Mouse (Mus musculus): Measurements from ENCODE around the gene Lhcgr. TPM values are rescaled to one million over a fixed set of nuclear protein-coding genes. Genes with fewer than 3 reads are reported as not detected.
"Not testable (repeated sequence)": the region's sequence is repeated elsewhere in the genome, so short reads cannot be mapped to it uniquely, and the experiment has no call there.

Lhcgr gene
- polyA plus RNA-seq (2012; ENCODE audit: insufficient read depth, insufficient read length, missing spikeins) = not detected in 2 replicates

- no peak within 1 kb of the TSS; the same call in 1 of the 2 replicates for H3K4me3 ChIP-seq (ENCODE audit: insufficient read depth, low read depth, low read length)
- no peaks in the 10 kb centered on the region for H3K4me1 ChIP-seq (ENCODE audit: control insufficient read depth, insufficient read depth, insufficient read length, low read length)
These were observed at the start of gene Lhcgr for GRCm38 (mm10) chr17:88791440-88792152. Lhcgr (minus strand) TSS chr17:88791990.

GRCm38 (mm10) chr17:88817601-88818000 lies 25.8 kb upstream of the Lhcgr start:
- H3K4me3 ChIP-seq (ENCODE audit: insufficient read depth, low read depth, low read length) = no peak overlapping the region
- H3K27ac ChIP-seq (replicated peaks; ENCODE audit: low read depth, low read length) = no peak overlapping the region
- H3K4me1 ChIP-seq (ENCODE audit: control insufficient read depth, insufficient read depth, insufficient read length, low read length) = no peaks in the 10 kb centered on the region

More at GRCm38 (mm10) chr17:88791440-88792152, at the start of gene Lhcgr:
- H3K27ac ChIP-seq (replicated peaks; ENCODE audit: low read depth, low read length) = no peak within 1 kb of the TSS

GRCm38 (mm10) chr17:88812943-88813342 lies 21.2 kb upstream of the Lhcgr start:
- H3K4me1 ChIP-seq (ENCODE audit: control insufficient read depth, insufficient read depth, insufficient read length, low read length); H3K4me3 ChIP-seq (ENCODE audit: insufficient read depth, low read depth, low read length); H3K27ac ChIP-seq (replicated peaks; ENCODE audit: low read depth, low read length): not testable (repeated sequence)

GRCm38 (mm10) chr17:88810807-88811206 lies 19.0 kb upstream of the Lhcgr start:
- no peak overlapping the region for H3K27ac ChIP-seq (replicated peaks; ENCODE audit: low read depth, low read length)
- no peaks in the 10 kb centered on the region for H3K4me1 ChIP-seq (ENCODE audit: control insufficient read depth, insufficient read depth, insufficient read length, low read length)
- no peak overlapping the region for H3K4me3 ChIP-seq (ENCODE audit: insufficient read depth, low read depth, low read length)

GRCm38 (mm10) chr17:88806421-88806820 lies 14.6 kb upstream of the Lhcgr start:
- H3K4me3 ChIP-seq (ENCODE audit: insufficient read depth, low read depth, low read length) = no peak overlapping the region
- H3K4me1 ChIP-seq (ENCODE audit: control insufficient read depth, insufficient read depth, insufficient read length, low read length) = no peaks in the 10 kb centered on the region
- no peak overlapping the region for H3K27ac ChIP-seq (replicated peaks; ENCODE audit: low read depth, low read length)

GRCm38 (mm10) chr17:88803441-88803840 lies 11.7 kb upstream of the Lhcgr start:
- no peak overlapping the region for H3K27ac ChIP-seq (replicated peaks; ENCODE audit: low read depth, low read length)
- no peaks in the 10 kb centered on the region for H3K4me1 ChIP-seq (ENCODE audit: control insufficient read depth, insufficient read depth, insufficient read length, low read length)
- H3K4me3 ChIP-seq (ENCODE audit: insufficient read depth, low read depth, low read length) = no peak overlapping the region

GRCm38 (mm10) chr17:88790680-88791079 lies 1.1 kb downstream of the Lhcgr start:
- Histone ChIP-seq H3K4me3 (ENCODE audit: insufficient read depth, low read depth, low read length) (no peak overlapping the region), H3K4me1 (ENCODE audit: control insufficient read depth, insufficient read depth, insufficient read length, low read length) (no peaks in the 10 kb centered on the region), H3K27ac (replicated peaks; ENCODE audit: low read depth, low read length) (no peak overlapping the region)

DNA sequence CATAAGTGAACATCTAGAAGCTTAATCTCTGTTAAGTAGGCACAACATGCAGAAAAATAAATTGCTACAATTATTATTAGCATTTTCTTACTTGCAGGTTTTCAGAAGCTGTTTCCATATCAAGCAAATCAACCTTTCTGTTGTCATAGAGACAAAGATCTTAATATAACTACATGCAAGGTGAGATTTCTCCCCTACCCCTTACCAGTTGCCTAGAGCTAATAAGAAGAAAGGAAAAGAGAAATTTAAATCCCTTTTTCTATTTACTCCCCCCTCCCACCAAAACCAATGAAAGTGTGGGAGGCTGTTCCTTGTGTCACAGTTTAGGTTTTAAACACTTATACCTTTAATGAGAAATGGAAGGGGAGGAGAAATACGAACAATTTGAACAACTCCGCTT lies 3.4 kb downstream of the Lhcgr start:
- Histone ChIP-seq H3K27ac (replicated peaks; ENCODE audit: low read depth, low read length) (no peak overlapping the region), H3K4me1 (ENCODE audit: control insufficient read depth, insufficient read depth, insufficient read length, low read length) (no peaks in the 10 kb centered on the region), H3K4me3 (ENCODE audit: insufficient read depth, low read depth, low read length) (no peak overlapping the region)

- Histone ChIP-seq H3K4me1 (ENCODE audit: control insufficient read depth, insufficient read depth, insufficient read length, low read length) (no peaks in the 10 kb centered on the region), H3K27ac (replicated peaks; ENCODE audit: low read depth, low read length) (no peak overlapping the region), H3K4me3 (ENCODE audit: insufficient read depth, low read depth, low read length) (no peak overlapping the region)
These were observed 4.9 kb downstream of the Lhcgr start for GRCm38 (mm10) chr17:88786881-88787280.

DNA sequence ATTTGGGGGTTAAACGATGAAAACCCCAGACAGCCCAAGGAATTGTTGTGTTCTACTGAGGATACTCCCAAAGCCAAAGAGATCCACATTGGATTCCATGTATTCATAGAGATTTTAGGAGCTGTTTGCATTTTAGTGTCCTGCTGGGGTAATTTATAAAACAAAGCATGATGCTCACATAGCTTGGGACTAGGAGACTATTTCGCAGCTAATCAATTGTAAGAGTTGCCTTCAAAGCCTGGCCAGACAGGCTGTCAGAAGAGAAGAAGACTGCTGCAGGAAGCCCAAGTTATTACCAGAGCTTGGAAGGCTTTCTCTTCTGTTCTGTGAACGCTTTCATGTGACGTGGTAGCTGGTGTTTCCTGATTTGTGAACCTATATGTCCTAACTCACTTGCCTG lies 5.4 kb downstream of the Lhcgr start:
- H3K4me1 ChIP-seq (ENCODE audit: control insufficient read depth, insufficient read depth, insufficient read length, low read length) = no peaks in the 10 kb centered on the region
- no peak overlapping the region for H3K4me3 ChIP-seq (ENCODE audit: insufficient read depth, low read depth, low read length)
- H3K27ac ChIP-seq (replicated peaks; ENCODE audit: low read depth, low read length) = no peak overlapping the region

DNA sequence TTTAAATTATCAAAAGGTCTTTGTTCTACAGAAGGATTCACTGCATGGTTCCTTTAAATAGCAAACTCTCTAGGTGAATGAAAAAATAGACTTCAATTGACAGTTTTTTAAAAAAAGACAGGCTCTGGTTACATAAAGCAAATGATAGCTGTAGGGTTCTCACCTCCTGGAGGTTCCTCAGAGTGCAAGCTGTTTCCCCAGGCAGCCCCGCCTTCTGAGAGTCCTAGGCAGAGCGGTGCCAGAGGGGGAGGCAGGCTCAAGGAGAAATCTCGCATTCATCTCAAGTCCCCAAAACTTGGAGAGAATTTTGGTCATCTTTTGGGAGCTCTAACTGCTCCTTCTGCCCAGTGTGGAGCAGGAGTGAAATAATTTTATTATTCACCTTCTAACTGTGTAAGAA lies 12.6 kb downstream of the Lhcgr start:
- Histone ChIP-seq H3K4me1 (ENCODE audit: control insufficient read depth, insufficient read depth, insufficient read length, low read length) (no peaks in the 10 kb centered on the region), H3K27ac (replicated peaks; ENCODE audit: low read depth, low read length) (no peak overlapping the region), H3K4me3 (ENCODE audit: insufficient read depth, low read depth, low read length) (no peak overlapping the region)

DNA sequence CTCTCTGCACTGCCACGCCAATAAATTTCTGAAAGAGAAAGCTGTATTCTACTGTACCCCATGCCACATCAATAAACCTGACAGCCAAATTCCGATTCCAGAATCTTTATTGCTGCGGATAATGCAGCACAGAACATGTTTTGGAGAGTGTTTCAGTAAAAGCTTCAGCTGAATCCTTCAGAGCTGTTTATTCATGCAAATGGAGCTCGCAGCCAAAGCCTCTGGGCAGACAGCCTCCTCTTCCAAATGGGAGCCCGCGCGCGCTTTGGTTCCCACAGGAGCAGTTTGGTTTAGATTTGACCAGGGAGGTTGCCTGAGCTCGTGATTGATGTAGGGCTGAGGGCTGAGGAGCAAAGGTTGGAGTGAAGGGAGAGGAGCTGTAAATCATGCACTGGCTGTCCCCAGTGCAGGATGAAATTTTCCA lies 17.7 kb downstream of the Lhcgr start:
- Histone ChIP-seq H3K27ac (replicated peaks; ENCODE audit: low read depth, low read length) (no peak overlapping the region), H3K4me1 (ENCODE audit: control insufficient read depth, insufficient read depth, insufficient read length, low read length) (no peaks in the 10 kb centered on the region), H3K4me3 (ENCODE audit: insufficient read depth, low read depth, low read length) (no peak overlapping the region)

GRCm38 (mm10) chr17:88770081-88770480 lies 21.7 kb downstream of the Lhcgr start:
- H3K27ac ChIP-seq (replicated peaks; ENCODE audit: low read depth, low read length) = no peak overlapping the region

GRCm38 (mm10) chr17:88769283-88769859 lies 22.4 kb downstream of the Lhcgr start:
- Histone ChIP-seq H3K27ac (replicated peaks; ENCODE audit: low read depth, low read length) (no peak overlapping the region), H3K4me1 (ENCODE audit: control insufficient read depth, insufficient read depth, insufficient read length, low read length) (no peaks in the 10 kb centered on the region), H3K4me3 (ENCODE audit: insufficient read depth, low read depth, low read length) (no peak overlapping the region)

More at GRCm38 (mm10) chr17:88770081-88770480, 21.7 kb downstream of the Lhcgr start:
- Histone ChIP-seq H3K4me3 (ENCODE audit: insufficient read depth, low read depth, low read length) (no peak overlapping the region), H3K4me1 (ENCODE audit: control insufficient read depth, insufficient read depth, insufficient read length, low read length) (no peaks in the 10 kb centered on the region)

GRCm38 (mm10) chr17:88766857-88767256 lies 24.9 kb downstream of the Lhcgr start:
- Histone ChIP-seq H3K4me1 (ENCODE audit: control insufficient read depth, insufficient read depth, insufficient read length, low read length) (no peaks in the 10 kb centered on the region), H3K4me3 (ENCODE audit: insufficient read depth, low read depth, low read length) (no peak overlapping the region), H3K27ac (replicated peaks; ENCODE audit: low read depth, low read length) (no peak overlapping the region)

DNA sequence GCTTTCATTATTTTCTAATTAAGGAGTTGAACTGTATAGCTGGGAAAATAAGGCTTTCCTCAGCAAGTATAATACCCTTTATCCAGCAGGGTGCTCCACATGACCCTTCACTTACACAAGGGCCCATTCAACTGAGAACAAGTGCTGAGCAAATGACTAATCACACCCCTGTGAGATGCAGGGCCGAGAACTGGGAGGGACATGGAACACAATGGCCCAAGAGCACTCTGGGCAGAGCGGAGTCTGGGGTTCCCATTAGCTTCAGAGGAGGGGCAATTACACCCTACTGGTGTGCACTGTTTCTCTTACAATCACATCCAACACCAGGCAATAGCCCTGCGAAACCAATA lies 27.7 kb downstream of the Lhcgr start:
- Histone ChIP-seq H3K4me3 (ENCODE audit: insufficient read depth, low read depth, low read length) (no peak overlapping the region), H3K27ac (replicated peaks; ENCODE audit: low read depth, low read length) (no peak overlapping the region), H3K4me1 (ENCODE audit: control insufficient read depth, insufficient read depth, insufficient read length, low read length) (no peaks in the 10 kb centered on the region)
